Mouse (Mus musculus): ENCODE data around the gene Ctf1.

Gene Ctf1

DNA sequence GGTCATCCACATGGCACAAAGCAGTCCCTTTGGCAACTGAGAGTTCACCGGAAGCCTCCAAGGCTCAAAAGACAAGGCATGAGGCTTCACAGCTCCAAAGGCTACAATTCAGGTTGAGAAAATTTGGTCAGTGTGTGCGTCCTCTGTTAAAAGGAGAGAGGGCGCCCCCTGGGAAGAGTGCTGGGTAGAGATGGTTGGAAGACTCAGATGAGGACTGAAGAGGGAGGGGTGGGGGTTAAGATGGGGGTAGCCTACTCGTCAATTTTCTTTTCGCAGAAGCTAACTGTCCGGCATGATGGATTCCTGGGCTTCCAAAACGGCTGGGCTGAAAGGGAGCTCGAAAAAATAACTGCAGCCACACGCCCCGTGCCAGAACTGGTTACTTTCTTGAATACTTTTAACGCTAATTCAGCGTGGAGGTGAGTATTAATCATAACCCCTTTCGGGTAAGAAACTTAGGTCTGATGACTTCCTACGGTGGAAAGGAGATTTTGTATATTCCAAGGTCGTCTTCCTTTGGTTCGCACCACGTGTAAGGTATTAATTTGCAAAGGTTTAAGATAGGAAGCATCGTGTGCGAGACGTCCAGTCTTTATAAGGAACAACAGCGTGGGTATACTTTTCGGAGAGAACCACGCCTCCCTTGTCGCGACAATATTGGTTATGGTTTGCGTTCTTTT is 32.0 kb downstream of the Ctf1 start, which contains the start of gene Fbxl19:
Gene Fbxl19 (plus strand): TSS at position 178 of the 680 bp plus-strand sequence.
- peak; percentile 71 for DNase-seq (ENCODE audit: low spot score)

GRCm38 (mm10) chr7:127745251-127745651 is 32.7 kb downstream of the Ctf1 start:
- DNase-seq (ENCODE audit: low spot score): peak; percentile 96

- DNase-seq (ENCODE audit: low spot score): peak; percentile 99
These were observed 33.3 kb downstream of the Ctf1 start for GRCm38 (mm10) chr7:127745652-127746493.

GRCm38 (mm10) chr7:127746494-127747491 is 34.3 kb downstream of the Ctf1 start:
- no peak for DNase-seq (ENCODE audit: low spot score)

- DNase-seq (ENCODE audit: low spot score): no peak
These were observed 35.2 kb downstream of the Ctf1 start for GRCm38 (mm10) chr7:127747559-127748234.

DNA sequence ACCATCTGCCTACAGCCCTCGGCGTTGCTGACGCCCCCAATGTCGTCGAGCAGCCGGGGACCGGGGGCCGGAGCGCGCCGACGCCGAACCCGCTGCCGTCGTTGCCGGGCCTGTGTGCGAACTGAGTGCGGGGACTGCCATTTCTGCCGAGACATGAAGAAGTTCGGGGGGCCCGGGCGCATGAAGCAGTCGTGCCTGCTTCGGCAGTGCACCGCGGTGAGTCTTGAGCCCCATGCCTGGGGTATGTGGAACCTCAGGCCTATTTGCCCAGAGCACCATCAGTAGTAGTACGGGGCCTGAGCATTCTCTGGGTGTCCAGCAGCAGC is 35.7 kb downstream of the Ctf1 start:
- DNase-seq (ENCODE audit: low spot score): no peak

DNA sequence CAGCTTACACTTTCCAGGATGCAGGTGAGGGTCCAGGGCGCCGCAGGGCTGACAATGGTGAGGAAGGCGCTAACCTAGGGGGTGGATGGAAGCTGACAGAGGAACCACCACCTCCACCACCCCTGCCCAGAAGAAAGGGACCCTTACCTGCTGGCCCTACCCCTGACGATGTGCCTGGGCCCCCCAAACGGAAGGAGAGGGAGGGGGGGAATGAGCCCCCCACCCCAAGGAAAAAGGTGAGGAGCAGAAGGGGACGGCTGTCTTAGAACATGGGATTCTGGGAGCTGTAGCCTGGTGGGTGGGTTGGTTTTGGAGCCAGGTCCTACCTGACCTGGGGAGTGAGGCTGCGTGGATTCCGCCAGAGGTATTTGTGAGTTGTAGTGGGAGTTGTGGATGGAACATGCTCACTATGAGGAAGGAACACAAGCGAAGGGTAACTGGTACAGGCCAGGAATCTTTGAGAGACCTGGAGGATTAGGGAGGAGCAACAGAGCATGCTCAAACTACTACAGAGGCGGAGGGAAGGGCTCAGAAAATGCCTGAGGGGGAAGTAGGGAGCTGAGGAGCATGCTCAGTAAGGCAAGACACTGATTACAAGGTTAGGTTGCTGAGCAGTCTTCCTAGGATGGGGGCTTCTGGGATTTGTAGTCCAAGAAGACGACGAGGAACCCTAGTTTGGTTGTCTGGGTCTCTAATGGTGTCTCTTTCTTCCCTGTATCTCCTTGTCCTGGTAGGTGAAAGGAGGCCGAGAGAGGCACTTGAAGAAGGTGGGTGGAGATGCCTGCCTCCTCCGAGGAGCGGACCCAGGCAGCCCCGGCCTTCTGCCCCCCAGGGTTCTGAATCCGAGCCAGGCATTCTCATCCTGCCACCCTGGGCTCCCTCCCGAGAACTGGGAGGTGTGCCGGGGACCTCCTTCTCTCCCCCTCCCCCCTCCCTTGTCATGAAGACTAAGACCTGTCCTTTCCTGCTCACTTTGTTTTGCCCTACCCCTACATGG is 37.9 kb downstream of the Ctf1 start:
- no peak for DNase-seq (ENCODE audit: low spot score)

DNA sequence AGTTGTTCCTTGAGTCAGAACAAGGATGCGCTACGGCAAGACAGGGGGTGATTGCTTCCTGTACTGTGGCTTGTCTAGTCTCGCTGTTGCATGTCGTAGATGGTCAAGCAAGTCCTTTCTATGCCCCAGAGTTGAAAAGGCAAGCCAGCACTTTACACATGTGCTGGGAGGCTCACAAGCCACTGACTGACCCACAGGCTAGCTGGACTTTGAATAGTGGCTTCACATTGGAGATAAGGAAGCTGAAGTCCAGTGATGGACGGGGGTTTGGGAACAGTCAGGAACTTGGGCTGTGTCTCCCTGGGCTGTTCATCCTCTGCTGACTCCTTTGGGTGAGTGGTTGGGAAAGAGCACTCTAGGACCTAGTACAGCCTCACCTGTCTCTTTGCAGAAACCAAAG is 39.1 kb downstream of the Ctf1 start:
- no peak for DNase-seq (ENCODE audit: low spot score)

DNA sequence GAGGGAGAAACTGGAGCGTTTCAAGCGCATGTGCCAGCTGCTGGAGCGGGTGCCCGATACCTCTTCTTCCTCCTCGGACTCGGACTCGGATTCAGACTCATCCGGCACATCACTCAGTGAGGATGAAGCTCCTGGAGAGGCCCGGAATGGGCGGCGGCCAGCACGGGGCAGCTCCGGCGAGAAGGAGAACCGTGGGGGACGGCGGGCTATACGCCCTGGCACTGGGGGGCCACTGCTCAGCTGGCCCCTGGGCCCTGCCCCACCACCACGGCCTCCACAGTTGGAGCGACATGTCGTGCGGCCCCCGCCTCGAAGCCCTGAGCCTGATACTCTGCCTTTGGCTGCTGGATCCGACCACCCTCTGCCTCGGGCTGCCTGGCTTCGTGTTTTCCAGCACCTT is 39.5 kb downstream of the Ctf1 start:
- no peak for DNase-seq (ENCODE audit: low spot score)

GRCm38 (mm10) chr7:127753158-127753557 is 40.6 kb downstream of the Ctf1 start:
- DNase-seq (ENCODE audit: low spot score): no peak

GRCm38 (mm10) chr7:127753741-127754140 is 41.2 kb downstream of the Ctf1 start:
- DNase-seq (ENCODE audit: low spot score): no peak

DNA sequence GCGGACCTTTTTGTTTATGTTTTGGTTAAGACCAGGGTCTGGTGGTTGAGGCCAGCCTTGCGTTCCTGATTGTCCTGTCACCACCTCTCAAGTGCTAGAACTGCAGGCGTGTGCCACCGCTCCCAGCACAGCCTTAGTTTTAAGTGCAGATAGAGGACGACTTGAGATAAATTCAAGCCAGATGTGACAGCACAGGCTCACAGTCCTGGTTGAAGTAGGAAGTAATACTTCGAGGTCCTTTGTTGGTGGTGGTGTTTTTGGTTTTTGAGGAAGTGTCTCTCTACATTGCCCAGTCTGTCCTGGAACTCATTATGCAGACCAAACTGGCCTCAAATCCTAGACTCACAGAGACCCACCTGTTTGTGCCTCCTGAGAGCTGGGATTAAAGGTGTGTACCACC is 47.2 kb downstream of the Ctf1 start:
- no peak for DNase-seq (ENCODE audit: low spot score)

DNA sequence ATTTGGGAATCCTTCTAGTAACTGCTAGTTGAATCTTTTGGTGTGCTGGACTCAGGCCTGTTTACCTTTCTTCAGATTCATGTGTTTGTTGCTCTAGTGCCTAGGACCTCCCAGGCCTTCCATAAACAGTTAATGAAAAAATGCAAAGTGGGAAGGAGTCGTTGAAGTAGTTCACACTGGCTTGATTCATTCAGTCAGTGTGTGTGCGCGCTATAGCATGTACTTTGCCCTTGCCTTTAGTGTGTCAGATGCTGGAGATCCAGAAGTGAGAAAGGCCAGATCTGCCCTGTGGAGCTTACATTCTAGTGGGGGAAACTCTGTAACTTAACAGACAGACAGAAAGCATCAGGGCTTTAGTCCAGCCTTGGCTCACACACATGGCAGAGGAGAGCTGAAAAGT is 47.9 kb downstream of the Ctf1 start:
- DNase-seq (ENCODE audit: low spot score): no peak

GRCm38 (mm10) chr7:127761026-127761425 is 48.5 kb downstream of the Ctf1 start:
- no peak for DNase-seq (ENCODE audit: low spot score)

DNA sequence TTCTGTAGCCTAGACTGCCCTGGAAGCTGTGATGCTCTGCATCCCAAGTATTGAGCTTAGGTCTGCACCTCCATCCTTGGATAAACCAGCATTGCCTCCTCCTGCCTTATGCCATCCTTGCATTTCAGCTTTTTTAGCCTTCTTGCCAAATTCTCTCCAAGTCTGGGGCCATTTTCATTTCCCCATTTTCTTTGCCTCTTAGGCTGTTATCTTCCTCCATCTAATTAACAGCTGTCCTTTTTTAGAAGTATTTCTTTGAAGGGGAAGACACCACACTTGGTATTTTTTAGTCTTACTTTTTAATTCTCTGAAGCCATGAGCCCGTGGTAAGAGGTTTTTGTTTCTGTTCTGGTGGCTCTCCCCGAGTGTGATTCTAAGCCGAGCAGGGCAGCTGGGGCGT is 51.1 kb downstream of the Ctf1 start:
- DNase-seq (ENCODE audit: low spot score): no peak

GRCm38 (mm10) chr7:127765756-127766155 is 53.2 kb downstream of the Ctf1 start:
- no peak for DNase-seq (ENCODE audit: low spot score)

DNA sequence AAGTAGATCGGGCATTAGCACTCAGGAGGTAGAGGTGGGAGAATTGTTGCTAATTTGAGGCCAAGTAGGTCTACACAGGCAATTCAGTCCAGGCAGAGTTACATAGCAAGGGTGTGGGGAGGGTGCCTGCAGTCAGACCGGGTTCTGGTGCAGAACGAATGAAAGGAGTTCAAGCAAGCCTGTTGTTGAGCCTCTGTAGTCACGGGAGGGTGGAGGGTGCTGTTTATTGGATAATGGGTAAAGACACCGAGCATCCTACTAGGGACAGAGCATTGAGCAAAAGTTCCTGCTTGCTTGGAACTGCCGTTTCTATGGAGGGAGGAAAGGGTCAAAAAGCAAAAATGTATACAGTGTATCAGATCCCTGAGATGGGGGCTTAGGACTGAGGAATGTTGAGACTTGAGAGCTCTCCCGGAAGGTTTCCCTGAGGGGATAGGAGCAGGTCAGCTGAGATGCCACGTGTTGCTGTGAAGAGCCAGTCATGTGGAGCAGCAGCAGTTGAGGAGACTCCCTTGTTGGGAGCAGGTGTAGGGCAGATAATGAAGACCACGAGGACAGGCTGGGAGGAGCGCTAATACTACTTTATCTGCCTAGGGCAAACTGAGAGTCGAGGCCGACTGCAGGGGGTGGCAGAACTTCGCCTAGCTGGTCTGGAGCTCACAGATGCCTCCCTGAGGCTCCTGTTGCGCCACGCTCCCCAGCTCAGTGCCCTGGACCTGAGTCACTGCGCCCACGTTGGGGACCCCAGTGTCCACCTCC is 54.5 kb downstream of the Ctf1 start:
- DNase-seq (ENCODE audit: low spot score): no peak
